Mouse (Mus musculus): ENCODE results near the gene Fbf1. TPM values are rescaled to one million over a fixed set of nuclear protein-coding genes. Genes with fewer than 3 reads are reported as not detected.

The Fbf1 gene
- polyA plus RNA-seq, 1 experiment, result 26.2 TPM

- Histone ChIP-seq H3K4me1 (ENCODE audit: control insufficient read depth, insufficient read depth, low read length) (peaks cover 3% of the 10 kb centered on the region), H3K27ac (ENCODE audit: insufficient read depth, low read length) (no peak overlapping the region), H3K27me3 (ENCODE audit: control insufficient read depth, insufficient read depth, low read length, poor library complexity, severe bottlenecking) (no peaks in the 10 kb centered on the region), H3K36me3 (ENCODE audit: control insufficient read depth, insufficient read depth, low read length, poor library complexity, severe bottlenecking) (no peaks in the 10 kb centered on the region), H3K4me3 (ENCODE audit: low read depth, low read length) (no peak overlapping the region), H3K9me3 (replicated peaks; ENCODE audit: control insufficient read depth, insufficient read depth, low read length, poor library complexity, severe bottlenecking) (no peaks in the 10 kb centered on the region), H3K9ac (ENCODE audit: low read depth, poor library complexity, severe bottlenecking) (no peak overlapping the region)
- TF ChIP-seq EP300 (IDR thresholded peaks at IDR 0.05; ENCODE audit: insufficient read depth, low read depth, low read length), result no peak
- TF ChIP-seq CTCF (IDR thresholded peaks at IDR 0.05; ENCODE audit: low read depth, low read length), result peak; percentile 6
- TF ChIP-seq POLR2A (IDR thresholded peaks at IDR 0.05; ENCODE audit: insufficient read depth, low read length), result no peak
Observed at GRCm38 (mm10) chr11:116117819-116118218, 50.1 kb downstream of the Fbf1 start.

DNA sequence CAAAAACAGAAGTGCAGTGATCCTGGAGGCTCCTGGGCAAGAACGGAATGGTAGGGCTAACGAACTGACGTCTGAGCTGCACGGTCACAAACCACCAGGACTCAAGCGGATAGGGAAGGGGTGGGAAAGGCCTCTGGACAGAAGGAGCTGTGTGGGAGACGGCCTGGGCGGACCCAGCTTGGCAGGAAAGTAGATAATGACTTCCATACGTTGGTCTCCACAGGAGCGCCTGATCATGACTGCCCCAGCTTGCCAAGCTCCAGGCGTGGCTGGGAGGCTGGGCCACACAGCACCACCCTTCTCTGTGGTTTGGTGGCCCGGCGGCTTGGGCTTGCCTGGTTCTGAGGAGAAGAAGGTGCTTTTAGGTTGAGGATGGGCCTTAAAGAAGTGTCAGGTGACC, 50.7 kb downstream of the Fbf1 start:
- H3K36me3 ChIP-seq (ENCODE audit: control insufficient read depth, insufficient read depth, low read length, poor library complexity, severe bottlenecking), result no peaks in the 10 kb centered on the region
- H3K4me1 ChIP-seq (ENCODE audit: control insufficient read depth, insufficient read depth, low read length), result peaks cover 3% of the 10 kb centered on the region
- no peaks in the 10 kb centered on the region for H3K27me3 ChIP-seq (ENCODE audit: control insufficient read depth, insufficient read depth, low read length, poor library complexity, severe bottlenecking)
- no peaks in the 10 kb centered on the region for H3K9me3 ChIP-seq (replicated peaks; ENCODE audit: control insufficient read depth, insufficient read depth, low read length, poor library complexity, severe bottlenecking)
- TF ChIP-seq POLR2A (IDR thresholded peaks at IDR 0.05; ENCODE audit: insufficient read depth, low read length), result no peak
- no peak for TF ChIP-seq CTCF (IDR thresholded peaks at IDR 0.05; ENCODE audit: low read depth, low read length)
- no peak for TF ChIP-seq EP300 (IDR thresholded peaks at IDR 0.05; ENCODE audit: insufficient read depth, low read depth, low read length)
- no peak overlapping the region for H3K4me3 ChIP-seq (ENCODE audit: low read depth, low read length)
- H3K27ac ChIP-seq (ENCODE audit: insufficient read depth, low read length), result no peak overlapping the region
- H3K9ac ChIP-seq (ENCODE audit: low read depth, poor library complexity, severe bottlenecking), result no peak overlapping the region

DNA sequence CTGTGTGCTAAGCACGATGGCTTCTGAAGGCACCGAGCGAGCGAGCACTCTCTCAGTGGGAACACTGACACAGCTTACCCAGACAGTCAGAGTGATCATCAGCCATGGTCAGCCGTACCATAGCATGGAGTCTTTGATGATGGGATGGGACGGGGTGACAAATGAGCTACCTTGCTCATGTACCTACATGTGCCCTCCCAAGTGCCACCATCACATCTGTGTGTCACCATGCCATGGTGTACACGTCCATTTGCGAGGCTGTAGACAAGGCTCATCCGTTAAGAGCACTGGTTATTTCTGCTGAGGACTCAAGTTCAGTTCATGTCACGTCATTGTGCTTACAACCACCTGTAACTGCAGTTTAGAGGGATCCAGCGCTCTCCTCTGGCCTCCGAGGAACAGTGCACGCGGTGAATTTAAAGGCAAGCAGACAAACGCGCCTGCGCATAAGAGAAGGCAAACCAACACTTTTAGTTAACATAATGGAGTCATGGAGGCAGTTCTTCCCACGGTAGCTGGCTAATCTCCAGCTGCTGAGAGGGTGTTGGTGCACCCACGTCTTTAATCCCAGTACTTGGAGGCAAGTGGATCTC, 56.3 kb downstream of the Fbf1 start:
- Histone ChIP-seq H3K9ac (ENCODE audit: low read depth, poor library complexity, severe bottlenecking) (no peak overlapping the region), H3K27ac (ENCODE audit: insufficient read depth, low read length) (no peak overlapping the region), H3K4me1 (ENCODE audit: control insufficient read depth, insufficient read depth, low read length) (peaks cover 3% of the 10 kb centered on the region), H3K9me3 (replicated peaks; ENCODE audit: control insufficient read depth, insufficient read depth, low read length, poor library complexity, severe bottlenecking) (no peaks in the 10 kb centered on the region), H3K4me3 (ENCODE audit: low read depth, low read length) (no peak overlapping the region), H3K36me3 (ENCODE audit: control insufficient read depth, insufficient read depth, low read length, poor library complexity, severe bottlenecking) (no peaks in the 10 kb centered on the region), H3K27me3 (ENCODE audit: control insufficient read depth, insufficient read depth, low read length, poor library complexity, severe bottlenecking) (peaks cover 11% of the 10 kb centered on the region)
- TF ChIP-seq POLR2A (IDR thresholded peaks at IDR 0.05; ENCODE audit: insufficient read depth, low read length), result no peak
- peak; percentile 29 for TF ChIP-seq CTCF (IDR thresholded peaks at IDR 0.05; ENCODE audit: low read depth, low read length)

DNA sequence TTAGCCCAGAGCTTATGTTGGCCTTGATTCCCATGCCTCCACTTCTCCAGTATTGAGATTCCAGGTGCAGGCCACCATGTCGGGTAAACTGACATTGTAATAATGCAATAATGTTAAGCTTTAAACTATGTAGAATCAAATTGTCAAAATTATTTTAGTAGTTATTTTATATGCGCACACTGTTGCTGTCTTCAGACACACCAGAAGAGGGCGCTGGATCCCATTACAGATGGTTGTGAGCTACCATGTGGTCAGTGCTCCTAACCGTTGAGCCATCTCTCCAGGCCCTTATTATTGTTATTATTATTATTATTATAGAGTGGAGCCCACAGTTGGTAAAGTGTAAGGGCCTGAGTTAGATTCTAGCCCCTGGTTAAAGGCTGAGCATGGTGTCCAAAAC, 56.9 kb downstream of the Fbf1 start:
- Histone ChIP-seq H3K27me3 (ENCODE audit: control insufficient read depth, insufficient read depth, low read length, poor library complexity, severe bottlenecking) (peaks cover 11% of the 10 kb centered on the region), H3K4me1 (ENCODE audit: control insufficient read depth, insufficient read depth, low read length) (peaks cover 6% of the 10 kb centered on the region), H3K4me3 (ENCODE audit: low read depth, low read length) (no peak overlapping the region), H3K9me3 (replicated peaks; ENCODE audit: control insufficient read depth, insufficient read depth, low read length, poor library complexity, severe bottlenecking) (no peaks in the 10 kb centered on the region), H3K27ac (ENCODE audit: insufficient read depth, low read length) (no peak overlapping the region), H3K36me3 (ENCODE audit: control insufficient read depth, insufficient read depth, low read length, poor library complexity, severe bottlenecking) (no peaks in the 10 kb centered on the region), H3K9ac (ENCODE audit: low read depth, poor library complexity, severe bottlenecking) (no peak overlapping the region)
- TF ChIP-seq CTCF (IDR thresholded peaks at IDR 0.05; ENCODE audit: low read depth, low read length) (peak; percentile 12), EP300 (IDR thresholded peaks at IDR 0.05; ENCODE audit: insufficient read depth, low read depth, low read length) (no peak), POLR2A (IDR thresholded peaks at IDR 0.05; ENCODE audit: insufficient read depth, low read length) (no peak)

GRCm38 (mm10) chr11:116110540-116110939, 57.4 kb downstream of the Fbf1 start:
- TF ChIP-seq POLR2A (IDR thresholded peaks at IDR 0.05; ENCODE audit: insufficient read depth, low read length) (no peak), CTCF (IDR thresholded peaks at IDR 0.05; ENCODE audit: low read depth, low read length) (no peak), EP300 (IDR thresholded peaks at IDR 0.05; ENCODE audit: insufficient read depth, low read depth, low read length) (no peak)
- peaks cover 11% of the 10 kb centered on the region for H3K27me3 ChIP-seq (ENCODE audit: control insufficient read depth, insufficient read depth, low read length, poor library complexity, severe bottlenecking)
- H3K9ac ChIP-seq (ENCODE audit: low read depth, poor library complexity, severe bottlenecking), result peak overlapping the region; percentile 47; the same call in 1 of the 2 replicates

GRCm38 (mm10) chr11:116110131-116110530, 57.8 kb downstream of the Fbf1 start:
- H3K27me3 ChIP-seq (ENCODE audit: control insufficient read depth, insufficient read depth, low read length, poor library complexity, severe bottlenecking), result peaks cover 11% of the 10 kb centered on the region
- peak overlapping the region; percentile 47 for H3K9ac ChIP-seq (ENCODE audit: low read depth, poor library complexity, severe bottlenecking)

More at GRCm38 (mm10) chr11:116110540-116110939, 57.4 kb downstream of the Fbf1 start:
- Histone ChIP-seq H3K9me3 (replicated peaks; ENCODE audit: control insufficient read depth, insufficient read depth, low read length, poor library complexity, severe bottlenecking) (no peaks in the 10 kb centered on the region), H3K4me1 (ENCODE audit: control insufficient read depth, insufficient read depth, low read length) (peaks cover 6% of the 10 kb centered on the region), H3K27ac (ENCODE audit: insufficient read depth, low read length) (no peak overlapping the region), H3K36me3 (ENCODE audit: control insufficient read depth, insufficient read depth, low read length, poor library complexity, severe bottlenecking) (no peaks in the 10 kb centered on the region), H3K4me3 (ENCODE audit: low read depth, low read length) (peak overlapping the region; percentile 40)

More at GRCm38 (mm10) chr11:116110131-116110530, 57.8 kb downstream of the Fbf1 start:
- Histone ChIP-seq H3K4me1 (ENCODE audit: control insufficient read depth, insufficient read depth, low read length) (peaks cover 6% of the 10 kb centered on the region), H3K36me3 (ENCODE audit: control insufficient read depth, insufficient read depth, low read length, poor library complexity, severe bottlenecking) (no peaks in the 10 kb centered on the region), H3K9me3 (replicated peaks; ENCODE audit: control insufficient read depth, insufficient read depth, low read length, poor library complexity, severe bottlenecking) (no peaks in the 10 kb centered on the region), H3K4me3 (ENCODE audit: low read depth, low read length) (peak overlapping the region; percentile 40), H3K27ac (ENCODE audit: insufficient read depth, low read length) (no peak overlapping the region)
- TF ChIP-seq POLR2A (IDR thresholded peaks at IDR 0.05; ENCODE audit: insufficient read depth, low read length) (no peak), CTCF (IDR thresholded peaks at IDR 0.05; ENCODE audit: low read depth, low read length) (no peak)

Data from ES-Bruce4 (cell line).